Mouse (Mus musculus): ENCODE measurements at regions not wholly inside any gene's neighbourhood (a gene's known extent, or its start where the extent isn't known, plus 50 kb on each side); places are given as distances from the start of the nearest gene placed in this dataset.

- Histone ChIP-seq H3K4me1 (ENCODE audit: control insufficient read depth, insufficient read depth, low read depth, low read length) (no peaks in the 10 kb centered on the region), H3K36me3 (ENCODE audit: control insufficient read depth, insufficient read depth, low read length) (no peaks in the 10 kb centered on the region), H3K9me3 (ENCODE audit: control insufficient read depth, low read length) (no peaks in the 10 kb centered on the region), H3K4me3 (ENCODE audit: low read length) (no peak overlapping the region), H3K27me3 (replicated peaks; ENCODE audit: control insufficient read depth, insufficient read depth, low read length) (no peaks in the 10 kb centered on the region), H3K4me2 (ENCODE audit: low read length) (no peak overlapping the region), H3K9ac (ENCODE audit: low read depth, low read length) (no peak overlapping the region), H3K27ac (ENCODE audit: low read depth, low read length) (no peak overlapping the region)
- 25% methylated on average over 8 of the region's 8 CpGs for whole genome bisulfite sequencing
- ATAC-seq, result peak; percentile 76
Measured at GRCm38 (mm10) chr15:7508535-7508934, 110.3 kb upstream of the Egflam start.

- Histone ChIP-seq H3K4me3 (ENCODE audit: low read length) (no peak overlapping the region), H3K9me3 (ENCODE audit: control insufficient read depth, low read length) (no peaks in the 10 kb centered on the region), H3K4me2 (ENCODE audit: low read length) (no peak overlapping the region)
Measured at GRCm38 (mm10) chr15:7514743-7515273, 116.6 kb upstream of the Egflam start.

GRCm38 (mm10) chr15:7521611-7522010, 123.4 kb upstream of the Egflam start:
- WGBS, result 81% methylated on average over 9 of the region's 9 CpGs
- ATAC-seq, result no peak

More at GRCm38 (mm10) chr15:7514743-7515273, 116.6 kb upstream of the Egflam start:
- H3K27ac ChIP-seq (ENCODE audit: low read depth, low read length), result no peak overlapping the region
- ATAC-seq, result no peak
- no peaks in the 10 kb centered on the region for H3K27me3 ChIP-seq (replicated peaks; ENCODE audit: control insufficient read depth, insufficient read depth, low read length)
- 83% methylated on average over 13 of the region's 13 CpGs for WGBS
- H3K4me1 ChIP-seq (ENCODE audit: control insufficient read depth, insufficient read depth, low read depth, low read length), result no peaks in the 10 kb centered on the region
- H3K9ac ChIP-seq (ENCODE audit: low read depth, low read length), result no peak overlapping the region
- H3K36me3 ChIP-seq (ENCODE audit: control insufficient read depth, insufficient read depth, low read length), result no peaks in the 10 kb centered on the region

GRCm38 (mm10) chr15:7522902-7523786, 124.9 kb upstream of the Egflam start:
- H3K4me1 ChIP-seq (ENCODE audit: control insufficient read depth, insufficient read depth, low read depth, low read length), result no peaks in the 10 kb centered on the region
- no peaks in the 10 kb centered on the region for H3K36me3 ChIP-seq (ENCODE audit: control insufficient read depth, insufficient read depth, low read length)
- no peak overlapping the region for H3K4me3 ChIP-seq (ENCODE audit: low read length)
- no peak for ATAC-seq
- no peak overlapping the region for H3K4me2 ChIP-seq (ENCODE audit: low read length)
- no peaks in the 10 kb centered on the region for H3K9me3 ChIP-seq (ENCODE audit: control insufficient read depth, low read length)
- H3K9ac ChIP-seq (ENCODE audit: low read depth, low read length), result no peak overlapping the region
- H3K27ac ChIP-seq (ENCODE audit: low read depth, low read length), result no peak overlapping the region
- 86% methylated on average over 14 of the region's 14 CpGs for WGBS
- no peaks in the 10 kb centered on the region for H3K27me3 ChIP-seq (replicated peaks; ENCODE audit: control insufficient read depth, insufficient read depth, low read length)

More at GRCm38 (mm10) chr15:7521611-7522010, 123.4 kb upstream of the Egflam start:
- H3K4me1 ChIP-seq (ENCODE audit: control insufficient read depth, insufficient read depth, low read depth, low read length), result no peaks in the 10 kb centered on the region
- H3K9ac ChIP-seq (ENCODE audit: low read depth, low read length), result no peak overlapping the region
- H3K4me3 ChIP-seq (ENCODE audit: low read length), result no peak overlapping the region
- no peaks in the 10 kb centered on the region for H3K9me3 ChIP-seq (ENCODE audit: control insufficient read depth, low read length)
- no peak overlapping the region for H3K27ac ChIP-seq (ENCODE audit: low read depth, low read length)
- no peaks in the 10 kb centered on the region for H3K27me3 ChIP-seq (replicated peaks; ENCODE audit: control insufficient read depth, insufficient read depth, low read length)
- no peaks in the 10 kb centered on the region for H3K36me3 ChIP-seq (ENCODE audit: control insufficient read depth, insufficient read depth, low read length)
- H3K4me2 ChIP-seq (ENCODE audit: low read length), result no peak overlapping the region

GRCm38 (mm10) chr15:7530959-7531588, 132.9 kb upstream of the Egflam start:
- Histone ChIP-seq H3K4me1 (ENCODE audit: control insufficient read depth, insufficient read depth, low read depth, low read length) (no peaks in the 10 kb centered on the region), H3K9me3 (ENCODE audit: control insufficient read depth, low read length) (no peaks in the 10 kb centered on the region), H3K27ac (ENCODE audit: low read depth, low read length) (no peak overlapping the region), H3K4me2 (ENCODE audit: low read length) (no peak overlapping the region), H3K4me3 (ENCODE audit: low read length) (no peak overlapping the region), H3K9ac (ENCODE audit: low read depth, low read length) (no peak overlapping the region), H3K27me3 (replicated peaks; ENCODE audit: control insufficient read depth, insufficient read depth, low read length) (no peaks in the 10 kb centered on the region), H3K36me3 (ENCODE audit: control insufficient read depth, insufficient read depth, low read length) (no peaks in the 10 kb centered on the region)
- ATAC-seq, result no peak
- 13% methylated on average over 5 of the region's 5 CpGs for WGBS

- no peak overlapping the region for H3K9ac ChIP-seq (ENCODE audit: low read depth, low read length)
- H3K4me2 ChIP-seq (ENCODE audit: low read length), result no peak overlapping the region
- no peak overlapping the region for H3K27ac ChIP-seq (ENCODE audit: low read depth, low read length)
- no peaks in the 10 kb centered on the region for H3K27me3 ChIP-seq (replicated peaks; ENCODE audit: control insufficient read depth, insufficient read depth, low read length)
- 76% methylated on average over 4 of the region's 4 CpGs for whole genome bisulfite sequencing
- no peak overlapping the region for H3K4me3 ChIP-seq (ENCODE audit: low read length)
- no peaks in the 10 kb centered on the region for H3K36me3 ChIP-seq (ENCODE audit: control insufficient read depth, insufficient read depth, low read length)
- no peak for ATAC-seq
- no peaks in the 10 kb centered on the region for H3K4me1 ChIP-seq (ENCODE audit: control insufficient read depth, insufficient read depth, low read depth, low read length)
- no peaks in the 10 kb centered on the region for H3K9me3 ChIP-seq (ENCODE audit: control insufficient read depth, low read length)
Measured at GRCm38 (mm10) chr15:7537858-7538257, 139.7 kb upstream of the Egflam start.

GRCm38 (mm10) chr15:7553190-7553895, 155.1 kb upstream of the Egflam start:
- Histone ChIP-seq H3K36me3 (ENCODE audit: control insufficient read depth, insufficient read depth, low read length) (no peaks in the 10 kb centered on the region), H3K9ac (ENCODE audit: low read depth, low read length) (no peak overlapping the region), H3K9me3 (ENCODE audit: control insufficient read depth, low read length) (no peaks in the 10 kb centered on the region), H3K4me1 (ENCODE audit: control insufficient read depth, insufficient read depth, low read depth, low read length) (no peaks in the 10 kb centered on the region), H3K4me2 (ENCODE audit: low read length) (no peak overlapping the region), H3K4me3 (ENCODE audit: low read length) (no peak overlapping the region), H3K27ac (ENCODE audit: low read depth, low read length) (no peak overlapping the region), H3K27me3 (replicated peaks; ENCODE audit: control insufficient read depth, insufficient read depth, low read length) (no peaks in the 10 kb centered on the region)
- 63% methylated on average over 2 of the region's 2 CpGs for WGBS
- no peak for ATAC-seq

- H3K9ac ChIP-seq (ENCODE audit: low read depth, low read length), result no peak overlapping the region
- H3K4me1 ChIP-seq (ENCODE audit: control insufficient read depth, insufficient read depth, low read depth, low read length), result no peaks in the 10 kb centered on the region
- no peak overlapping the region for H3K4me3 ChIP-seq (ENCODE audit: low read length)
- WGBS, result 91% methylated on average over 3 of the region's 3 CpGs
- H3K36me3 ChIP-seq (ENCODE audit: control insufficient read depth, insufficient read depth, low read length), result no peaks in the 10 kb centered on the region
- H3K4me2 ChIP-seq (ENCODE audit: low read length), result no peak overlapping the region
- no peak overlapping the region for H3K27ac ChIP-seq (ENCODE audit: low read depth, low read length)
- no peaks in the 10 kb centered on the region for H3K9me3 ChIP-seq (ENCODE audit: control insufficient read depth, low read length)
- no peaks in the 10 kb centered on the region for H3K27me3 ChIP-seq (replicated peaks; ENCODE audit: control insufficient read depth, insufficient read depth, low read length)
- ATAC-seq, result no peak
Measured at GRCm38 (mm10) chr15:7554433-7554832, 156.2 kb upstream of the Egflam start.

GRCm38 (mm10) chr15:7563279-7563678, 165.1 kb upstream of the Egflam start:
- Histone ChIP-seq H3K9me3 (ENCODE audit: control insufficient read depth, low read length) (no peaks in the 10 kb centered on the region), H3K27me3 (replicated peaks; ENCODE audit: control insufficient read depth, insufficient read depth, low read length) (no peaks in the 10 kb centered on the region), H3K4me2 (ENCODE audit: low read length) (no peak overlapping the region), H3K9ac (ENCODE audit: low read depth, low read length) (no peak overlapping the region), H3K4me1 (ENCODE audit: control insufficient read depth, insufficient read depth, low read depth, low read length) (no peaks in the 10 kb centered on the region), H3K4me3 (ENCODE audit: low read length) (no peak overlapping the region), H3K36me3 (ENCODE audit: control insufficient read depth, insufficient read depth, low read length) (no peaks in the 10 kb centered on the region), H3K27ac (ENCODE audit: low read depth, low read length) (no peak overlapping the region)
- no peak; the same call in 1 of the 2 replicates for ATAC-seq
- 70% methylated on average over 4 of the region's 4 CpGs for WGBS

Measured in hindbrain, embryonic 16.5 days (tissue).